Mouse (Mus musculus): Measurements from ENCODE around the gene Ssx2ip.
"Not testable (repeated sequence)": the region's sequence is repeated elsewhere in the genome, so short reads cannot be mapped to it uniquely, and the experiment has no call there.

Gene Ssx2ip

GRCm38 (mm10) chr3:146425902-146426301 lies 21.5 kb downstream of the Ssx2ip start:
- in situ Hi-C loops (cut with MboI; ENCODE audit: low pct_unique_long_range_greater_than_20kb in 1 of 2, low sequenced_read_pairs in 2 of 2, unreplicated experiment in 1 of 2) = no loop called here

GRCm38 (mm10) chr3:146426489-146426888 lies 22.0 kb downstream of the Ssx2ip start:
- in situ Hi-C loops (cut with MboI; ENCODE audit: low pct_unique_long_range_greater_than_20kb in 1 of 2, low sequenced_read_pairs in 2 of 2, unreplicated experiment in 1 of 2) = no loop called here

GRCm38 (mm10) chr3:146433063-146433462 lies 28.6 kb downstream of the Ssx2ip start:
- in situ Hi-C loops (cut with MboI; ENCODE audit: low pct_unique_long_range_greater_than_20kb in 1 of 2, low sequenced_read_pairs in 2 of 2, unreplicated experiment in 1 of 2) = not testable (repeated sequence)

GRCm38 (mm10) chr3:146433681-146434350 lies 29.4 kb downstream of the Ssx2ip start:
- in situ Hi-C loops (cut with MboI; ENCODE audit: low pct_unique_long_range_greater_than_20kb in 1 of 2, low sequenced_read_pairs in 2 of 2, unreplicated experiment in 1 of 2) = no loop called here

GRCm38 (mm10) chr3:146434686-146435085 lies 30.2 kb downstream of the Ssx2ip start:
- in situ Hi-C loops (cut with MboI; ENCODE audit: low pct_unique_long_range_greater_than_20kb in 1 of 2, low sequenced_read_pairs in 2 of 2, unreplicated experiment in 1 of 2) = no loop called here

GRCm38 (mm10) chr3:146435533-146435932 lies 31.1 kb downstream of the Ssx2ip start:
- in situ Hi-C loops (cut with MboI; ENCODE audit: low pct_unique_long_range_greater_than_20kb in 1 of 2, low sequenced_read_pairs in 2 of 2, unreplicated experiment in 1 of 2) = no loop called here

- in situ Hi-C loops (cut with MboI; ENCODE audit: low pct_unique_long_range_greater_than_20kb in 1 of 2, low sequenced_read_pairs in 2 of 2, unreplicated experiment in 1 of 2) = no loop called here
These were observed 31.7 kb downstream of the Ssx2ip start for GRCm38 (mm10) chr3:146436114-146436513.

GRCm38 (mm10) chr3:146440011-146440410 lies 35.6 kb downstream of the Ssx2ip start:
- in situ Hi-C loops (cut with MboI; ENCODE audit: low pct_unique_long_range_greater_than_20kb in 1 of 2, low sequenced_read_pairs in 2 of 2, unreplicated experiment in 1 of 2) = no loop called here

- in situ Hi-C loops (cut with MboI; ENCODE audit: low pct_unique_long_range_greater_than_20kb in 1 of 2, low sequenced_read_pairs in 2 of 2, unreplicated experiment in 1 of 2) = no loop called here
These were observed 36.0 kb downstream of the Ssx2ip start for GRCm38 (mm10) chr3:146440422-146440821.

- in situ Hi-C loops (cut with MboI; ENCODE audit: low pct_unique_long_range_greater_than_20kb in 1 of 2, low sequenced_read_pairs in 2 of 2, unreplicated experiment in 1 of 2) = no loop called here
These were observed 38.0 kb downstream of the Ssx2ip start for GRCm38 (mm10) chr3:146442484-146442883.

GRCm38 (mm10) chr3:146442936-146443335 lies 38.5 kb downstream of the Ssx2ip start:
- in situ Hi-C loops (cut with MboI; ENCODE audit: low pct_unique_long_range_greater_than_20kb in 1 of 2, low sequenced_read_pairs in 2 of 2, unreplicated experiment in 1 of 2) = no loop called here

- in situ Hi-C loops (cut with MboI; ENCODE audit: low pct_unique_long_range_greater_than_20kb in 1 of 2, low sequenced_read_pairs in 2 of 2, unreplicated experiment in 1 of 2) = no loop called here
These were observed 38.9 kb downstream of the Ssx2ip start for GRCm38 (mm10) chr3:146443380-146443779.

GRCm38 (mm10) chr3:146444880-146445279 lies 40.4 kb downstream of the Ssx2ip start:
- in situ Hi-C loops (cut with MboI; ENCODE audit: low pct_unique_long_range_greater_than_20kb in 1 of 2, low sequenced_read_pairs in 2 of 2, unreplicated experiment in 1 of 2) = no loop called here

GRCm38 (mm10) chr3:146447156-146447555 lies 42.7 kb downstream of the Ssx2ip start:
- in situ Hi-C loops (cut with MboI; ENCODE audit: low pct_unique_long_range_greater_than_20kb in 1 of 2, low sequenced_read_pairs in 2 of 2, unreplicated experiment in 1 of 2) = no loop called here

- in situ Hi-C loops (cut with MboI; ENCODE audit: low pct_unique_long_range_greater_than_20kb in 1 of 2, low sequenced_read_pairs in 2 of 2, unreplicated experiment in 1 of 2) = no loop called here
These were observed 43.2 kb downstream of the Ssx2ip start for GRCm38 (mm10) chr3:146447598-146447997.

GRCm38 (mm10) chr3:146448372-146448771 lies 43.9 kb downstream of the Ssx2ip start:
- in situ Hi-C loops (cut with MboI; ENCODE audit: low pct_unique_long_range_greater_than_20kb in 1 of 2, low sequenced_read_pairs in 2 of 2, unreplicated experiment in 1 of 2) = no loop called here

GRCm38 (mm10) chr3:146448969-146449368 lies 44.5 kb downstream of the Ssx2ip start:
- in situ Hi-C loops (cut with MboI; ENCODE audit: low pct_unique_long_range_greater_than_20kb in 1 of 2, low sequenced_read_pairs in 2 of 2, unreplicated experiment in 1 of 2) = no loop called here

- in situ Hi-C loops (cut with MboI; ENCODE audit: low pct_unique_long_range_greater_than_20kb in 1 of 2, low sequenced_read_pairs in 2 of 2, unreplicated experiment in 1 of 2) = no loop called here
These were observed 45.4 kb downstream of the Ssx2ip start, which contains the start of gene Ctbs for GRCm38 (mm10) chr3:146449745-146450250. Ctbs (plus strand) TSS chr3:146449795.

GRCm38 (mm10) chr3:146450371-146450841 lies 46.0 kb downstream of the Ssx2ip start:
- in situ Hi-C loops (cut with MboI; ENCODE audit: low pct_unique_long_range_greater_than_20kb in 1 of 2, low sequenced_read_pairs in 2 of 2, unreplicated experiment in 1 of 2) = no loop called here

GRCm38 (mm10) chr3:146451375-146451774 lies 46.9 kb downstream of the Ssx2ip start:
- in situ Hi-C loops (cut with MboI; ENCODE audit: low pct_unique_long_range_greater_than_20kb in 1 of 2, low sequenced_read_pairs in 2 of 2, unreplicated experiment in 1 of 2) = no loop called here

All from mouse embryonic stem cell (cell line).